Mouse (Mus musculus): ENCODE data around the gene Sfxn5.

- TF ChIP-seq CTCF (IDR thresholded peaks at IDR 0.05) (no peak), EP300 (IDR thresholded peaks at IDR 0.05) (no peak)
Measured at GRCm38 (mm10) chr6:85306375-85306774, 26.8 kb downstream of the Sfxn5 start.
